Mouse (Mus musculus) forebrain, embryonic 10.5 days (tissue): Measurements from ENCODE around the gene Tent4b. TPM values are rescaled to one million over a fixed set of nuclear protein-coding genes. Genes with fewer than 3 reads are reported as not detected.

ENCODE experiments used
- DNase-seq: peaks from one replicate; pipeline ENCODE4 v3.0.0-alpha.2; 2017; ENCODE audit warnings: low spot score; ENCODE audit errors: extremely low spot score
- H3K27ac ChIP-seq: fragments of 300-500 bp; sonication (generic); 2 replicates; pipeline ENCODE4 v1.5.1; 2016; ENCODE audit warnings: mild to moderate bottlenecking
- H3K27me3 ChIP-seq: fragments of 300-500 bp; sonication (generic); 2 replicates; pipeline ENCODE4 v1.6.1; 2016; ENCODE audit warnings: mild to moderate bottlenecking; ENCODE audit not compliant: poor library complexity, severe bottlenecking
- H3K36me3 ChIP-seq: fragments of 300-500 bp; sonication (generic); replicated peaks from 2 replicates; pipeline ENCODE4 v1.6.1; 2016; ENCODE audit warnings: mild to moderate bottlenecking, moderate library complexity
- H3K4me1 ChIP-seq: fragments of 300-500 bp; sonication (generic); 2 replicates; pipeline ENCODE4 v1.6.1; 2016
- H3K4me3 ChIP-seq: fragments of 300-500 bp; sonication (generic); 2 replicates; pipeline ENCODE4 v1.5.1; 2016; ENCODE audit warnings: mild to moderate bottlenecking, moderate library complexity
- H3K9me3 ChIP-seq: fragments of 300-500 bp; sonication (generic); 2 replicates; pipeline ENCODE4 v1.6.1; 2016; ENCODE audit warnings: mild to moderate bottlenecking, moderate library complexity
- WGBS: fragments of 180-500 bp; shearing (Covaris S2); methylation state at CpG from one replicate; pipeline ENCODE4 v1.1.7; 2016; 5-methylcytosine and 5-hydroxymethylcytosine counted together
- polyA plus RNA-seq: library from polyadenylated mRNA; unstranded; fragments of >200 nt; fragmentation: Nextera tagmentation; extraction: Ambion mirVana; gene quantifications from 2 replicates; pipeline ENCODE4 v1.2.1, GENCODE M21; 2016

The Tent4b gene
- polyA plus RNA-seq, 1 experiment from 2014 or later = 8.1 TPM

GRCm38 (mm10) chr8:88299907-88300603, 101.0 kb downstream of the Tent4b start:
- Histone ChIP-seq H3K4me1 (peaks cover 28% of the 10 kb centered on the region), H3K27ac (peak overlapping the region; percentile 61), H3K4me3 (0 out of 2 replicates have a peak overlapping the region, but pooled peaks have one; percentile 19), H3K9me3 (no peaks in the 10 kb centered on the region), H3K27me3 (no peaks in the 10 kb centered on the region), H3K36me3 (no peaks in the 10 kb centered on the region)
- 85% methylated on average over 10 of the region's 10 CpGs for WGBS
- no peak for DNase-seq

- Histone ChIP-seq H3K9me3 (no peaks in the 10 kb centered on the region), H3K36me3 (no peaks in the 10 kb centered on the region), H3K4me1 (peaks cover 28% of the 10 kb centered on the region), H3K4me3 (peak overlapping the region; percentile 1; the same call in 1 of the 2 replicates), H3K27me3 (no peaks in the 10 kb centered on the region), H3K27ac (peak overlapping the region; percentile 48)
- WGBS = 82% methylated on average over 15 of the region's 15 CpGs
- DNase-seq = no peak
Measured at GRCm38 (mm10) chr8:88301589-88302437, 102.8 kb downstream of the Tent4b start.

GRCm38 (mm10) chr8:88305814-88306213, 106.8 kb downstream of the Tent4b start:
- H3K4me3 ChIP-seq = no peak overlapping the region
- H3K36me3 ChIP-seq = no peaks in the 10 kb centered on the region
- no peak for DNase-seq
- no peak overlapping the region for H3K27ac ChIP-seq
- WGBS = 90% methylated on average over 4 of the region's 4 CpGs
- no peaks in the 10 kb centered on the region for H3K27me3 ChIP-seq
- no peaks in the 10 kb centered on the region for H3K9me3 ChIP-seq
- H3K4me1 ChIP-seq = peaks cover 17% of the 10 kb centered on the region

- H3K9me3 ChIP-seq = no peaks in the 10 kb centered on the region
- no peak overlapping the region for H3K27ac ChIP-seq
- H3K4me3 ChIP-seq = no peak overlapping the region
- no peaks in the 10 kb centered on the region for H3K36me3 ChIP-seq
- WGBS = 80% methylated on average over 14 of the region's 14 CpGs
- no peaks in the 10 kb centered on the region for H3K27me3 ChIP-seq
- peaks cover 12% of the 10 kb centered on the region for H3K4me1 ChIP-seq
- no peak for DNase-seq
Measured at GRCm38 (mm10) chr8:88306511-88306910, 107.5 kb downstream of the Tent4b start.

- Histone ChIP-seq H3K4me3 (no peak overlapping the region), H3K36me3 (no peaks in the 10 kb centered on the region), H3K27ac (no peak overlapping the region), H3K4me1 (0 out of 2 replicates have a peak, but pooled peaks cover under 1% of the 10 kb centered on the region), H3K9me3 (no peaks in the 10 kb centered on the region), H3K27me3 (no peaks in the 10 kb centered on the region)
- 89% methylated on average over 4 of the region's 4 CpGs for WGBS
- no peak for DNase-seq
Measured at GRCm38 (mm10) chr8:88307736-88308135, 108.7 kb downstream of the Tent4b start.

Other genes starting within 250 kb of the Tent4b start
- 24.7 and 25.2 TPM in 2 replicates for gene Zfp423, start 239.6 kb upstream of the Tent4b start, polyA plus RNA-seq
- 46.0 and 46.7 TPM in 2 replicates for gene Cnep1r1, start 80.4 kb upstream of the Tent4b start, polyA plus RNA-seq
- gene Heatr3, start 61.4 kb upstream of the Tent4b start, polyA plus RNA-seq = 51.7 and 52.9 TPM in 2 replicates
- 3.1 and 4.0 TPM in 2 replicates for gene Adcy7, start 73.2 kb downstream of the Tent4b start, polyA plus RNA-seq
- gene Brd7, start 163.0 kb downstream of the Tent4b start, polyA plus RNA-seq = 78.7 and 87.8 TPM in 2 replicates